Mouse (Mus musculus) stomach, postnatal 0 days (tissue): Measurements from ENCODE around the gene Stmnd1.

Experiments
- CTCF ChIP-seq: IDR thresholded peaks from 2 replicates; pipeline ENCODE4 v1.5.1; 2016; ENCODE audit warnings: antibody characterized with exemption, low read depth, mild to moderate bottlenecking, moderate library complexity
- EP300 ChIP-seq: optimal IDR thresholded peaks from 2 replicates; pipeline ENCODE3; 2016; ENCODE audit warnings: antibody characterized with exemption

GRCm38 (mm10) chr13:46261244-46261643 lies 12.3 kb upstream of the Stmnd1 start:
- no peak for TF ChIP-seq CTCF
- TF ChIP-seq EP300, result no peak
